Mouse (Mus musculus): ENCODE measurements around the gene Tbc1d10a. TPM values are rescaled to one million over a fixed set of nuclear protein-coding genes. Genes with fewer than 3 reads are reported as not detected.

Gene Tbc1d10a
- polyA plus RNA-seq (2012; rRNA removed): 56.4 and 59.0 TPM in 2 replicates

- peak; percentile 95 to 98 for DNase-seq (ENCODE audit: extremely low spot score in 1 of 2, low spot score in 1 of 2)
These were observed at the start of gene Tbc1d10a for GRCm38 (mm10) chr11:4186486-4187317. Gene Tbc1d10a, plus strand, starts transcription at chr11:4186789.

DNA sequence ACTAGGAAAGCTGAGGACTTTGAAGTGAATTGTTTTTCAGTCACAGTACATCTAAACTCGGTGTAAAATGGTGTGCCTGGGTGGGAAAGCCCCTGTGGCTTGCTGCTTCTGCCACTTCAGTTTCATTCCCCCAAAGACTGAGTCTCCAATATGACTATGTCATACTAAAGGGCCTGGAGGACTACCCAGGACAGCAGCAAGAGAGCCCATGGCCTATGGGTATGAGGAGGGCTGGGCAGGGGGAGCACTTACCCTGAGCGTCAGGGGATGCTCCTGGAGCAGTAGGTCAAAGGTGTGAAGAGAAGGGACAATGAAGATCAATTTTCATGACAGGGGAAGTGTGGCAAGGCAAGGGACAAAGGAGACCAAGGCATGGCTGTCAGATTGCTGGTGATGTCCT lies 47.6 kb upstream of the Tbc1d10a start:
- DNase-seq (ENCODE audit: extremely low spot score in 1 of 2, low spot score in 1 of 2): no peak

- DNase-seq (ENCODE audit: extremely low spot score in 1 of 2, low spot score in 1 of 2): no peak
These were observed 45.1 kb upstream of the Tbc1d10a start for GRCm38 (mm10) chr11:4141505-4141904.

GRCm38 (mm10) chr11:4142352-4142751 lies 44.2 kb upstream of the Tbc1d10a start:
- DNase-seq (ENCODE audit: extremely low spot score in 1 of 2, low spot score in 1 of 2): no peak

- no peak for DNase-seq (ENCODE audit: extremely low spot score in 1 of 2, low spot score in 1 of 2)
These were observed 43.1 kb upstream of the Tbc1d10a start for GRCm38 (mm10) chr11:4143281-4144062.

- DNase-seq (ENCODE audit: extremely low spot score in 1 of 2, low spot score in 1 of 2): no peak
These were observed 40.2 kb upstream of the Tbc1d10a start for GRCm38 (mm10) chr11:4146381-4146780.

DNA sequence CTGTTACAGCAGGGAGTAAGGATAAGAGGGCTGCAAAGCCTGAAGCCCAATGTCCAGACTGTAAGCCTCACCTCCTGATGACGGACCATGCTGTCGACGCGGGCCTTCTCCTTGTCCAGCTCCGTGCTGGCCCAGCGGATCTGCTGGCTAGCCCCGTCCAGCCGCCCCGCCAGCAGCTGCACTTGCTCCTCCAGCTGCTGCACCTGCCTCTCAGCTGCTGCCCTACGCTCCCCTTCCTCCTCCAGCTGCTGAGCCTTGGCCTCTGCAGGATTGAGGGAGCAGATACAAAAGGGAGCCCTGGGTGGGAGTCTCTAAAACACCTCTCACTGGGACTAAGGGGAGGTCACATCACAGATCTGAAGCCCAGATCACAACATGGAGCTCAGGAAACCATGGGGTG lies 39.5 kb upstream of the Tbc1d10a start:
- no peak for DNase-seq (ENCODE audit: extremely low spot score in 1 of 2, low spot score in 1 of 2)

GRCm38 (mm10) chr11:4148120-4148519 lies 38.5 kb upstream of the Tbc1d10a start:
- no peak for DNase-seq (ENCODE audit: extremely low spot score in 1 of 2, low spot score in 1 of 2)

DNA sequence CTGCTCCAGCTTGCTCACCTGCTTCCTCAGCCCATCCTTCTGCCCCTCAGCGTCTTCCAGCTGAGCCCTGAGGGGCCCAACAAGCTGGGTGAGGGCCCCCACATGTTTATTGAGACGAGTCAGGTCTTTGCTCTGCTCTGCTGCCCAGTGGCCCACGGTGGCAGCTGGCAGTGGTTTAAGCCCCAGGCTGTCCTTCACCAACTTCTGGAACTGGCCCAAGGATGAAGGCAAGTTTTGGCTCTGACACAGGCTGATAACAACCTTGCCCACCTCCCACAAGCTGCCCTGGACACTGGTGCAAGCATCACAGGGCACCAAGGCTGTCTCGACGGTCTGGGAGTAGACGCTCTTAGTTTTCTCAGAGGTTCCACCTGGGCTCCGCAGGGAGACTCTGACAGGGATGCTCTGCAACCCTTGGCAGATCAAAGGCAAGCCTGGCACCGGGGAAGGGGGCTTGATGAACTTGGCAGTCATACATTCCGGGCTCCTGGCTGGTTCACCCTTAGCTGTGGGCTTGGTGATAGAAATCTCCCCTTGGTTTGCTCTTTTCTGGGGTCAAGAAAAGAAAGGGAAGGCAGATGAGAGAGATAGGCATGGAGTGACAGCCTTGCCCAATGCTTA lies 37.9 kb upstream of the Tbc1d10a start:
- no peak for DNase-seq (ENCODE audit: extremely low spot score in 1 of 2, low spot score in 1 of 2)

DNA sequence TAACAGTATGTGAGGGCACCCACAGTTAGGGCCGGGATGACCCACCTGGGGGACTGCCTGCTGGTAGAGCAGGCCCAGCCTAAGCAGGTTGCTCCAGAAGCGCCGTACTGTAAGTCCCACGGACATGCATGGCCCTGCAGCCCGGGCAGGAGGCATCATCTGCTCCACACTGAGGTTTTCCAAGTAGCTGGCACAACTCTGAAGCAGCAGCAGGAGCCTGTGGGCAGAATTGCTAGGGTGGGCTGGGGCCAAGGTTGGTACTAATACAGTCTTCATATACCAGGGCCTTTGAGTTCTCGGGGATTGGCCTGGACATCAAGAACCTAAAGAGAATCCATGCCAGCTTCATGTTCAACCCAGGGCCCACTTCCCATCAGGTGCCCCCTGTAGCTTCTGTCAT lies 36.7 kb upstream of the Tbc1d10a start:
- no peak for DNase-seq (ENCODE audit: extremely low spot score in 1 of 2, low spot score in 1 of 2)

- no peak for DNase-seq (ENCODE audit: extremely low spot score in 1 of 2, low spot score in 1 of 2)
These were observed 32.9 kb upstream of the Tbc1d10a start for GRCm38 (mm10) chr11:4153694-4154093.

GRCm38 (mm10) chr11:4155641-4156040 lies 30.9 kb upstream of the Tbc1d10a start:
- peak in 1 of 2 experiments; percentile 33 for DNase-seq (ENCODE audit: extremely low spot score in 1 of 2, low spot score in 1 of 2)

- no peak for DNase-seq (ENCODE audit: extremely low spot score in 1 of 2, low spot score in 1 of 2)
These were observed 27.9 kb upstream of the Tbc1d10a start for GRCm38 (mm10) chr11:4158676-4159075.

DNA sequence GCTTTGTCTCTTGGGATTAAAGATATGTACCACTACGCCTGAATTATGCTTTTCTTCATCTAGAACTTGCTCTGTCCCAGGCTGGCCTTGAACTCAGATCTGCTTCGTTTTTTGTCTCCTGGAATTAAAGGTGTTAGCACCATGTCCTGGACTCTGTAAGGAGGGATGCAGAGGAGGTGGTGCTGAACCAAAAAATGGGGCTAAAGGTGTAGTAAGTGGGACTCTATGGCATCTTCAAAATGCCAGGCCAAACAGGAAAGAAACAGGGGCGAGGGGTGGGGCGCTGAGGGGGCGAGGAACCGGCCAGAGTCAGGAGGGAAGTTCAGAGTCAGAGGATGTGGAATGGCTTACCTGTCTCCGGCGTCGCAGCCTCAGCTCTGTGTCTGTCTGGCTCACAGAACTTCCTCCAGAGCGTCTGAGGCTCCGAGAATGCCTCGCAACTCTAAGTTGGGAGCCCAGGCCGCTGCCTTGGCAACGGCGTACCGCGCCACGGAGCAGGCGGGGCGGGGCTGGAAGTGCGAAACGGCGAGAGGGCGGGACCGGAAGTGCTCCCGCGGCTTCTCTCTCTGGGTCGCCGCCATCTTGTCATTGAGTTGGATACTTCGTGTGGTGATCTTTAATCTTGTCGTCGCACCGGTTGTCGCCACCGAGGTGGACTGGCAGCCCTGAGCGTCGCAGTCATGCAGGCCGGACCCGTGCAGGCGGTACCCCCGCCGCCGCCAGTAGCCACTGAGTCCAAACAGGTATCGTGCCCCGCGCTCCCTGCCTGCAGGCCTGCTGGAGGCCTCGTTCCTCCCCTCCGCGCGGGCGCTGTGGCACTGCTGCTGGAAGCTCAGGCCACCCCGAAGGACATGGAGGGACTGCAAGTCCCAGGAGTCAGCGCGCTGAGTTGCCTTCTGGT lies 26.5 kb upstream of the Tbc1d10a start, which contains the start of the genes Ccdc157 and Sf3a1:
TSS of gene Ccdc157 (minus strand) at position 486 of the 901 bp plus-strand sequence.
TSS of gene Sf3a1 (plus strand) at position 543 of the 901 bp plus-strand sequence.
- DNase-seq (ENCODE audit: extremely low spot score in 1 of 2, low spot score in 1 of 2): peak; percentile 86 to 95

GRCm38 (mm10) chr11:4160758-4161480 lies 25.7 kb upstream of the Tbc1d10a start:
- no peak for DNase-seq (ENCODE audit: extremely low spot score in 1 of 2, low spot score in 1 of 2)

GRCm38 (mm10) chr11:4164701-4165100 lies 21.9 kb upstream of the Tbc1d10a start:
- DNase-seq (ENCODE audit: extremely low spot score in 1 of 2, low spot score in 1 of 2): no peak

- DNase-seq (ENCODE audit: extremely low spot score in 1 of 2, low spot score in 1 of 2): no peak
These were observed 20.0 kb upstream of the Tbc1d10a start for GRCm38 (mm10) chr11:4166467-4167090.

GRCm38 (mm10) chr11:4174586-4174985 lies 12.0 kb upstream of the Tbc1d10a start:
- peak in 1 of 2 experiments; percentile 61 for DNase-seq (ENCODE audit: extremely low spot score in 1 of 2, low spot score in 1 of 2)

DNA sequence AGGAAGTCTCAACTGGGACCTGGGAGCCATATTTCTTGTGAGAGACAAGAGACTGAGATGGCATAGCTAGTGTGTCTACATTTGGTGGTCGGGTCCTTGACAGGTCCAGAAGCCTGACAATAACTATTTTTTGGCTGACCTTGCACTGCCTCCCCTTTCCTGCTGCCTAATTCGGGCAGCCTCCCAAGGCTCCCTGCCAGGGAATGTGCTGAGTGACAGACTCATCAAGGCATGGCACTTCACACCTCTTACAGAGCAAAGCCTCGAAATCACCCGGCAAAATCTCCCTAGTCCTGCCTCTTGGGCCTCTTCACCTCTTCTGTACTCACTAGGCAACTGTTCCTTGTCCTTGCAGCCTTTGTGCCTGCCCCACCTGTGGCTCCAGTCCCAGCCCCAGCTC lies 8.9 kb upstream of the Tbc1d10a start:
- DNase-seq (ENCODE audit: extremely low spot score in 1 of 2, low spot score in 1 of 2): no peak
